ENCODE assay signal across 8 mouse cellular contexts in genomic region chr5:135078482-135078810, GRCm38 (mm10). TPM values are rescaled to one million over a fixed set of nuclear protein-coding genes. Genes with fewer than 3 reads are reported as not detected.
DNase-seq lines count a peak whose midpoint lies in the region; ATAC-seq and TF ChIP-seq lines count a peak whose summit lies in the region.

No protein-coding gene starts in this region.

- H3K4me3 ChIP-seq in heart, embryonic 10.5 days = peak overlapping the region; percentile 94
- peak overlapping the region; percentile 49 to 63 (median 51) for H3K4me3 ChIP-seq in CH12.LX (replicated peaks in 1 of 3; ENCODE audit: low read depth in 2 of 3, low read length in 2 of 3, poor library complexity in 1 of 3)
- H3K4me3 ChIP-seq in forebrain, embryonic 11.5 days (ENCODE audit: low read depth, low read length) = peak overlapping the region; percentile 91
- peak overlapping the region; percentile 67 for H3K4me3 ChIP-seq in liver, embryonic 12.5 days

- no peaks in the 10 kb centered on the region for H3K79me2 ChIP-seq in CH12.LX (replicated peaks; ENCODE audit: control insufficient read depth, extremely low read depth, insufficient read depth, poor library complexity, severe bottlenecking)

- peak; percentile 57 for ATAC-seq in forebrain, embryonic 11.5 days (replicated peaks; ENCODE audit: low FRiP score)
- peak; percentile 33 for ATAC-seq in liver, embryonic 12.5 days

- H3K9ac ChIP-seq in CH12.LX (ENCODE audit: insufficient read depth, low read depth) = peak overlapping the region; percentile 37; the same call in 1 of the 2 replicates
- peak overlapping the region; percentile 98; the same call in 1 of the 2 replicates for H3K9ac ChIP-seq in forebrain, embryonic 11.5 days (ENCODE audit: low read length)
- peak overlapping the region; percentile 81 for H3K9ac ChIP-seq in liver, embryonic 12.5 days

- peak overlapping the region; percentile 94 for H3K4me2 ChIP-seq in CH12.LX (ENCODE audit: insufficient read depth, low read depth, poor library complexity, severe bottlenecking)
- H3K4me2 ChIP-seq in forebrain, embryonic 11.5 days (ENCODE audit: low read depth, low read length, severe bottlenecking) = peak overlapping the region; percentile 77
- H3K4me2 ChIP-seq in liver, embryonic 12.5 days = peak overlapping the region; percentile 98

- TF ChIP-seq CTCF in CH12.LX (conservative IDR thresholded peaks at IDR 0.05 in 1 of 2, IDR thresholded peaks at IDR 0.05 in 1 of 2; ENCODE audit: low read depth in 2 of 2, low read length in 2 of 2) = no peak

- dilution Hi-C loops in CH12.LX (cut with MboI; ENCODE audit: extremely low pct_ligation_motif_present, extremely low pct_unique_long_range_greater_than_20kb, low sequenced_read_pairs) = no loop called here

- H3K36me3 ChIP-seq in heart, embryonic 10.5 days = no peaks in the 10 kb centered on the region
- H3K36me3 ChIP-seq in CH12.LX (replicated peaks in 1 of 2; ENCODE audit: control insufficient read depth in 1 of 2, insufficient read depth in 1 of 2, low read length in 1 of 2) = no peaks in the 10 kb centered on the region
- H3K36me3 ChIP-seq in forebrain, embryonic 11.5 days (ENCODE audit: control insufficient read depth, insufficient read depth, low read length) = no peaks in the 10 kb centered on the region; the same call in 1 of the 2 replicates
- no peaks in the 10 kb centered on the region for H3K36me3 ChIP-seq in liver, embryonic 12.5 days

- intact Hi-C loops in heart, postnatal 25 days (cut with DNase I) = loop anchor here (5.0 kb wide), 1 partner anchor 61 kb away; no protein-coding TSS in a partner anchor

- in situ Hi-C loops in CH12.LX (cut with MboI; ENCODE audit: low pct_ligation_motif_present, low pct_unique_long_range_greater_than_20kb, low sequenced_read_pairs) = no loop called here

- H3K9me3 ChIP-seq in heart, embryonic 10.5 days = no peaks in the 10 kb centered on the region
- H3K9me3 ChIP-seq in CH12.LX (replicated peaks; ENCODE audit: low read length) = no peaks in the 10 kb centered on the region
- H3K9me3 ChIP-seq in forebrain, embryonic 11.5 days (ENCODE audit: control insufficient read depth, low read length) = no peaks in the 10 kb centered on the region
- no peaks in the 10 kb centered on the region for H3K9me3 ChIP-seq in liver, embryonic 12.5 days (replicated peaks)

- peaks cover 10% of the 10 kb centered on the region for H3K27me3 ChIP-seq in heart, embryonic 10.5 days (ENCODE audit: insufficient read depth, poor library complexity, severe bottlenecking)
- peaks cover 60% of the 10 kb centered on the region for H3K27me3 ChIP-seq in CH12.LX (replicated peaks)
- no peaks in the 10 kb centered on the region for H3K27me3 ChIP-seq in forebrain, embryonic 11.5 days (ENCODE audit: control insufficient read depth, insufficient read depth, low read length)
- peaks cover 65% of the 10 kb centered on the region for H3K27me3 ChIP-seq in liver, embryonic 12.5 days (replicated peaks)

- TF ChIP-seq EP300 in CH12.LX (IDR thresholded peaks at IDR 0.05; ENCODE audit: low read length) = no peak

- peaks cover 28% of the 10 kb centered on the region for H3K4me1 ChIP-seq in heart, embryonic 10.5 days
- H3K4me1 ChIP-seq in CH12.LX (ENCODE audit: control insufficient read depth in 1 of 2, insufficient read depth in 2 of 2) = peaks cover 3 to 14% of the 10 kb centered on the region in 2 experiments; a peak in 3 of 4 replicates
- H3K4me1 ChIP-seq in forebrain, embryonic 11.5 days (replicated peaks; ENCODE audit: control insufficient read depth, insufficient read depth, low read length) = peaks cover 5% of the 10 kb centered on the region
- peaks cover 26% of the 10 kb centered on the region for H3K4me1 ChIP-seq in liver, embryonic 12.5 days

- WGBS in heart, embryonic 10.5 days = 1% methylated on average over 11 of the region's 11 CpGs
- 2% methylated on average over 11 of the region's 11 CpGs for WGBS in forebrain, embryonic 11.5 days
- 4% methylated on average over 11 of the region's 11 CpGs for WGBS in liver, embryonic 12.5 days (ENCODE audit: insufficient replicate concordance)

- peak overlapping the region; percentile 94 for H3K27ac ChIP-seq in heart, embryonic 10.5 days
- no peak overlapping the region for H3K27ac ChIP-seq in CH12.LX (ENCODE audit: insufficient read depth, low read depth)
- H3K27ac ChIP-seq in forebrain, embryonic 11.5 days (ENCODE audit: low read depth, low read length) = no peak overlapping the region
- H3K27ac ChIP-seq in liver, embryonic 12.5 days = no peak overlapping the region

- no peak for TF ChIP-seq RAD21 in CH12.LX (IDR thresholded peaks at IDR 0.05; ENCODE audit: low read depth, low read length)

- TF ChIP-seq POLR2A in CH12.LX (IDR thresholded peaks at IDR 0.05; ENCODE audit: low read depth, low read length) = no peak

- no peak for DNase-seq in heart, embryonic 10.5 days (ENCODE audit: low spot score)
- DNase-seq in heart, postnatal 25 days (ENCODE audit: low spot score) = no peak
- no peak for DNase-seq in CH12.LX (ENCODE audit: extremely low read depth)
- no peak for DNase-seq in forebrain, embryonic 11.5 days (ENCODE audit: low spot score)
- no peak for DNase-seq in embryo, embryonic 10 days (ENCODE audit: low spot score)
- DNase-seq in cerebellum, postnatal 36 days = no peak
- DNase-seq in frontal cortex, adult 2 months (ENCODE audit: extremely low spot score in 1 of 2, low spot score in 1 of 2) = no peak

TF ChIP-seq in CH12.LX, 34 proteins besides CTCF, POLR2A, EP300 and RAD21:
- TF ChIP-seq TBP (conservative IDR thresholded peaks at IDR 0.05; ENCODE audit: low read depth, low read length) (no peak), UBTF (IDR thresholded peaks at IDR 0.05; ENCODE audit: low read depth, low read length) (no peak), USF1 (IDR thresholded peaks at IDR 0.05; ENCODE audit: low read depth, low read length) (no peak), TCF12 (IDR thresholded peaks at IDR 0.05; ENCODE audit: low read depth, low read length) (0 out of 2 replicates have a peak, but pooled peaks have one; percentile 2), HCFC1 (IDR thresholded peaks at IDR 0.05; ENCODE audit: low read depth, low read length) (peak; percentile 5; the same call in 1 of the 2 replicates), KAT2A (IDR thresholded peaks at IDR 0.05; ENCODE audit: insufficient replicate concordance, low read length) (no peak), MXI1 (IDR thresholded peaks at IDR 0.05; ENCODE audit: low read depth, low read length) (peak; percentile 42; the same call in 1 of the 2 replicates)

RNA-seq across cellular contexts. Expression of gene Vps37d, which starts 0.4 kb away (rescaled TPM):
- 2.4 and 7.1 TPM in 2 replicates for polyA plus RNA-seq in heart, embryonic 10.5 days (2016; fragmentation: Nextera tagmentation; extraction: Ambion mirVana)
- total RNA-seq in heart, postnatal 25 days (2021) = under 1 TPM; 0.53 to 0.60 TPM
- total RNA-seq in CH12.LX (2012; rRNA removed) (0.64 and 0.80 TPM in 2 replicates), CH12.LX (2014; rRNA removed) (0.20 and 0.56 TPM in 2 replicates)
- 0.40 TPM in 1 of 2 replicates, not detected in the other for polyA plus RNA-seq in CH12.LX (2012; ENCODE audit: insufficient read length, low read depth)
- 13.3 and 14.2 TPM in 2 replicates for polyA plus RNA-seq in forebrain, embryonic 11.5 days (2014; fragmentation: Nextera tagmentation; extraction: Ambion mirVana)
- polyA plus RNA-seq in liver, embryonic 12.5 days (2016; fragmentation: Nextera tagmentation; extraction: Ambion mirVana) = 1.2 and 1.3 TPM in 2 replicates
- polyA plus RNA-seq in frontal cortex, adult 2 months (2012; rRNA removed) = 25.7 and 28.9 TPM in 2 replicates

RNA-seq across cellular contexts. Expression of gene Mlxipl, which starts 11.2 kb away (rescaled TPM):
- polyA plus RNA-seq in heart, embryonic 10.5 days (2016; fragmentation: Nextera tagmentation; extraction: Ambion mirVana) = 1.00 and 3.0 TPM in 2 replicates
- 10 to 100 TPM; 25.3 to 25.5 TPM for total RNA-seq in heart, postnatal 25 days (2021)
- total RNA-seq in CH12.LX (2012; rRNA removed) (not detected in 2 replicates), CH12.LX (2014; rRNA removed) (not detected in 2 replicates)
- not detected in 2 replicates for polyA plus RNA-seq in CH12.LX (2012; ENCODE audit: insufficient read length, low read depth)
- 2.4 and 3.1 TPM in 2 replicates for polyA plus RNA-seq in forebrain, embryonic 11.5 days (2014; fragmentation: Nextera tagmentation; extraction: Ambion mirVana)
- 11.6 and 12.2 TPM in 2 replicates for polyA plus RNA-seq in liver, embryonic 12.5 days (2016; fragmentation: Nextera tagmentation; extraction: Ambion mirVana)
- polyA plus RNA-seq in frontal cortex, adult 2 months (2012; rRNA removed) = 4.6 and 6.0 TPM in 2 replicates

RNA-seq across cellular contexts. Expression of gene Bud23, which starts 13.7 kb away (rescaled TPM):
- polyA plus RNA-seq in heart, embryonic 10.5 days (2016; fragmentation: Nextera tagmentation; extraction: Ambion mirVana) = 99.4 and 134 TPM in 2 replicates
- total RNA-seq in heart, postnatal 25 days (2021) = 10 to 100 TPM; 22.3 to 22.7 TPM
- total RNA-seq in CH12.LX (2012; rRNA removed) (62.1 and 70.0 TPM in 2 replicates), CH12.LX (2014; rRNA removed) (60.7 and 79.1 TPM in 2 replicates)
- polyA plus RNA-seq in CH12.LX (2012; ENCODE audit: insufficient read length, low read depth) = 118 and 141 TPM in 2 replicates
- 142 and 148 TPM in 2 replicates for polyA plus RNA-seq in forebrain, embryonic 11.5 days (2014; fragmentation: Nextera tagmentation; extraction: Ambion mirVana)
- 97.8 and 104 TPM in 2 replicates for polyA plus RNA-seq in liver, embryonic 12.5 days (2016; fragmentation: Nextera tagmentation; extraction: Ambion mirVana)
- polyA plus RNA-seq in frontal cortex, adult 2 months (2012; rRNA removed) = 75.7 and 79.1 TPM in 2 replicates

RNA-seq across cellular contexts. Expression of gene Dnajc30, which starts 14.4 kb away (rescaled TPM):
- 24.5 and 27.6 TPM in 2 replicates for polyA plus RNA-seq in heart, embryonic 10.5 days (2016; fragmentation: Nextera tagmentation; extraction: Ambion mirVana)
- total RNA-seq in heart, postnatal 25 days (2021) = 10 to 100 TPM; 35.9 to 37.0 TPM
- total RNA-seq in CH12.LX (2012; rRNA removed) (7.2 and 7.5 TPM in 2 replicates), CH12.LX (2014; rRNA removed) (4.1 and 4.9 TPM in 2 replicates)
- 9.2 and 9.6 TPM in 2 replicates for polyA plus RNA-seq in CH12.LX (2012; ENCODE audit: insufficient read length, low read depth)
- polyA plus RNA-seq in forebrain, embryonic 11.5 days (2014; fragmentation: Nextera tagmentation; extraction: Ambion mirVana) = 26.2 and 27.1 TPM in 2 replicates
- polyA plus RNA-seq in liver, embryonic 12.5 days (2016; fragmentation: Nextera tagmentation; extraction: Ambion mirVana) = 15.9 and 19.1 TPM in 2 replicates
- 49.4 and 55.7 TPM in 2 replicates for polyA plus RNA-seq in frontal cortex, adult 2 months (2012; rRNA removed)

RNA-seq across cellular contexts. Expression of gene Stx1a, which starts 55.2 kb away (rescaled TPM):
- polyA plus RNA-seq in heart, embryonic 10.5 days (2016; fragmentation: Nextera tagmentation; extraction: Ambion mirVana) = 8.5 and 8.6 TPM in 2 replicates
- 1 to 10 TPM; 2.2 to 2.3 TPM for total RNA-seq in heart, postnatal 25 days (2021)
- 2.0 and 2.4 TPM in 2 replicates for total RNA-seq in CH12.LX (2012; rRNA removed)
- 0.81 and 1.1 TPM in 2 replicates for total RNA-seq in CH12.LX (2014; rRNA removed)
- polyA plus RNA-seq in CH12.LX (2012; ENCODE audit: insufficient read length, low read depth) = 3.0 and 3.3 TPM in 2 replicates
- 11.2 and 14.9 TPM in 2 replicates for polyA plus RNA-seq in forebrain, embryonic 11.5 days (2014; fragmentation: Nextera tagmentation; extraction: Ambion mirVana)
- 2.7 and 2.8 TPM in 2 replicates for polyA plus RNA-seq in liver, embryonic 12.5 days (2016; fragmentation: Nextera tagmentation; extraction: Ambion mirVana)
- polyA plus RNA-seq in frontal cortex, adult 2 months (2012; rRNA removed) = 345 and 362 TPM in 2 replicates

Comparison
In these comparisons a context has a peak if more than half of its experiments do, and no peak if none do; other contexts are left out.
1. H3K9ac ChIP-seq: peak in every context shown above with its lines; median percentile 98 in forebrain, embryonic 11.5 days; 81 in liver, embryonic 12.5 days; 37 in CH12.LX.